Mouse (Mus musculus) cerebellum, adult 9-10 months (tissue): ENCODE data around the gene Cryba1.
"Not testable (repeated sequence)": the region's sequence is repeated elsewhere in the genome, so short reads cannot be mapped to it uniquely, and the experiment has no call there.

Experiments used
- DNase-seq: peaks from one replicate; pipeline ENCODE4 v3.0.0; 2022

Gene Cryba1

DNA sequence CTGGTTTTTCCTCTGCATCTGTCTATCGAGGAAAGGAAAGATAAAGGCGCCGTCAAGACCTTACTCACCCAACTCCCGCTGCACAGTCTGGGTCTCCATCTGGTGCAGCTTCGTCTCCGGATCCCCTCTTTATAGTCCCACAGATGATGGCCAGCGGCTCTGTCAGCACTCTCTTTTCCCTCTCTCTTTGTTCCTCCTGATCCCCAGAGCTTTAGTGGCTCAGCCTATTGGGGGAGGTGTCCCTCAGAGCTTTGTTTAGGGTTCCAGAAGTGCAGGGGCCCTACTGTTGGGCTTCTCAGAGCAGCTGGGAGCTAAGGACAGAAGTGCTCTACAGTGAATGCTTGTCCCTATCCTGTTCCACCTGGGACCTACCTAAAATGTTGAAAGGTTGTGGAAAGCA is at the start of gene Cryba1:
Gene Cryba1, minus strand, starts transcription at position 101 of the 400 bp plus-strand sequence.
- no peak for DNase-seq

DNA sequence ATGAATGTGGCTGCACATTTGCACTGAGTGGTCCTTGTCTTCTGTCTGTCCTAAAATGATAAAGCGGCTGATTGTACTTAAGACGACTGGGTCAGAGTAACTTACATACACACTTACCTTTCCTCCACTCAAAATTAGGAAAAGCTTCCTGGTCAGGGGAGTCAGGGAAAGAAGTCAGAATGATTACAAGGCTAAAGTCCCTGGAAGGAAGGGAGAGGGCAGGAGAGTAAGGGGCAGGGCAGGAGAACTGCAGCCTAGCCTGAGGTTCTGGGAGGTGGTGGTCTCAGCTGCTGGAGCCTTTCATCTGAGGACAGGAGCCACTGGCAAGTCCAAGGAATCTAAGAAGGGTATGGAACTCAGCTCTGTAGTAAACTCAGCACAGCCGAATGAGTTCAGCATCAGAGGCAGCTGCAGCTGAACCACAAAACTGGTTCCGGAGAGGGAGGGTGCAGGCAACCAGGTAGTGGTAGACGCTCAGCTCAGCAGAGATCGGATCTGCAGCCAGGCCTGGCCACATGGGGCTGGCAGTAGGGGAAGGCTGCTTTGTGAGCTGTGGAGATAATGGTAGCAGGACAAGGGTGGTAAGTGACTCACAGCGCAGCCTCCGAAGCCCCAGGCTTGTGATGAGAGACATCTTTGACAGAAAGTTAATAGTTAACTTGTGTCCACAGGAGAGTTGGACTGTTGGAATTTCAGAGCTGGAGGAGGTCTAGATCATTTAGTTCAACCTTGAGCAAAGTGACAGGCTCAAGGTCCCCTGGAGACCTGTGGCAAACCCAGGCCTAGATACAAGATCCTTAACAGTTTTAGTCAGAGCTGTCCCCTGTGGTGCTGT is 47.0 kb upstream of the Cryba1 start:
- no peak for DNase-seq

DNA sequence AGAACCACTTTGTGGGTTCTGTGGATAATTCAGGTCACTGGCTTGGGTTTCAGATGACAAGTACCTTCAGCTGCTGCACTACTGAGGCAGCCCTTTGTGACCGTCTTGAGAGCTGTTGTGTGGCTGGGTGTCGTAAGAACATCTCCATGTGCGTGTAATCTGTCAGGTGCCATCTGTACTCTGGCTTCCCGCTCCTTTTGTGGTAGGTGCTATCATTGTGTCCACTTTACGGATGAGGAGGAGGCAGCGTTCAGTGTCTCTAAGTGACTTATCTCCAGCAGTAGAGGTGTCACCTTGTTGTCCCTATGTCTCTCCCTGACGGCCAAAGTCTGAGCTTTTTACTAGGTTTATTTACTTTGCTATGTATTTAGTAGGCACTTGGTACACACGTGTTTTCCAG is 45.3 kb upstream of the Cryba1 start:
- peak; percentile 13 for DNase-seq

DNA sequence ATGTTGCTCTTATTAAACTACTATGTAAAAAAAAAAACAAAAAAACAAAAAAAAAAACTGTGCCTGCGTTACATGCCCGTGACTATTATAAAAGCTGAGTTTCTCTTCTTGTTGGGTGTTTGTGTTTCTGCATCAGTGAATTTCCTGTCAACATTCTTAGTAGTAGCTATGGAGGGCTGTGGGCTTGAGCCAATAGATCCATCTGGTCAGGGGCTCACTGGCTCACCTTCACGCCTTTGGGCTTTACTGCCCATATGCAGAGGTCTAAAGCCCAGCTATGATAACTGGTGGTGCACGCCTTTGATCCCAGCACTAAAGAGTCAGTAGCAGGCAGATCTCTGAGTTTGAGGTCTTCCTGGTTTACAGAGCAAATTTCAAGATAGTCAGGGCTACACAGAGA is 44.4 kb upstream of the Cryba1 start:
- DNase-seq, result no peak

DNA sequence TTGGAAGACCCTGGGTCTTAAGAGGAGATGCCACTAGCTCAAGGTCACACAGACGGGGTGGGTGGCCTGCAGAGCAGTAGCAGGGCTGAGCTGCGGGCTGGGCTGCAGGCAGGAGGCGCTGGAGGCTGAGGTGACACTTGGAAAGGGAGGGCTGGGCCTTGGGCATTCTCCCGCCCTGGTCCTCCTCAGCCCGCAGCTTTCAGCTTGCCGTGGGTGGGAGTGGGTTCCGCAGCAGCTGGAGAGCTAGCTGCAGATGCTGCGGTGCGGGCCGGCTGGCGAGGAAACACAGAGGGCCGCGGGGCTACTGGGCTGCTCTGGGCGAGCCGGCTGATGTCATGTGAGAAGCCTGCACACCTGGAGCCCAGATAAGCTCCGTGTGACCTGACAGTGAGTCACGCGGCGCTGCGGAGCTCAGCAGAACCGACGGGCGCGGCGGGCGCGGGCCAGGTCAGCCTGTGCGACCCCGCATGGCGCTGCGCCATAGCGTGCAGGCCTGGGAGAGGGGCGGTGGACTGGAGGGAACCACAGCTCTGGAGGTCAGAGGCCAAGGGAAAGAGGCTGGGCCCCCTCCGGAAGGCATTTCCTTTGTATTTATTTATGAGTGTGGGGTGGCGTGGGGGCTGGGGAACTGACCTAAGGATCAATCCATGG is 41.4 kb upstream of the Cryba1 start:
- DNase-seq, result no peak

DNA sequence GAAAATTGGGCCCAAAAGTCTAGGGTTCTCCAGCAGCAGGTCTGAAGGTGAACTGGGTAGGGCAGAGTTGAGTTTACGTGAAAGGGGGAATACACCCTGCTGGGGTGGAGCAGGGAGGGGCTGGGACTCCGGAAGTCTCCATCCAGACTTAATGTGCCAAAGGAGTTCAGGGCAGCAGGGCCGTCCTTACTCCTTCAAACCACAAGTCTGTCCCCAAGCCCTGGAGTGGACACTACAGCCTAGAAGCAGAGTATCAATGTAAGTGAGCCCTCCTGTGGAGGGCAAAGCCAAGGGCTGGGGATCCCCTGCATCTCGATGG is 40.3 kb upstream of the Cryba1 start:
- DNase-seq, result no peak

DNA sequence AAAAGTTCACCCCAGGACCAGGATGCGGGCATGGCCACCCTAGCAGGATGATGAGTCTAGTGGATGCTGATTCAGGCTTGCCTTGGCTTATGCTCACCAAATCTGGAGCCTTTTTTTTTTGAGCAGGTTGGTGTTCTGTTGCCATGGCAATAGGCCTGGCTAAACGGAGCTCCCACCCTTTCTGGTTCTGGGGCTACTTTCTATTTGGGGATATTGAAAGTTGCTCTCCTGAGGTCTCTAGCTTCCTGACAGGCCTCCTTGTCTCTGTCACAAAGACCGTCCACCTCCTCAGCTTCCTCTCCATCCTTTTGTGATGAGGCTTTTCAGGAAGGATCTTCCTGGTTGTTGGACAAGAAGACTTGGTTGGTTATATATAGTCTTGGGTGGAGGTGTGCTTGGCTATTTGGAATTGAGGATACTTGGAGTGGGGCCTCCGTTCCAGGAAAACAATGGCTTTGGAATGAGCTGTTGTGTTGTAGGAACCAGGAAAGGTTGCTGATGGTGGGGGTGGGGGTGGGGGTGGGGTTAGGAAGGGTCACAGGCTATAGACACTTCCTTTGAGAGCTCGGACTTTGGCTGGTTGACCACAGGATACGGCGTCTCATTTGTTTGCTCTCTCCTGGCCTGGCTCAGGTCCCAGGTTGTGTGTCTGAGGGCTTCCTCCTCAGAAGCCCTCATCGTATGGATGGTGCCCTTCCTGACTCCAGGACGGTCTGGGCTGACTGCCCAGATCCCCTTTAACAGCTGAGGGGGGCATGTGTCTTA is 39.8 kb upstream of the Cryba1 start:
- DNase-seq, result peak; percentile 56

DNA sequence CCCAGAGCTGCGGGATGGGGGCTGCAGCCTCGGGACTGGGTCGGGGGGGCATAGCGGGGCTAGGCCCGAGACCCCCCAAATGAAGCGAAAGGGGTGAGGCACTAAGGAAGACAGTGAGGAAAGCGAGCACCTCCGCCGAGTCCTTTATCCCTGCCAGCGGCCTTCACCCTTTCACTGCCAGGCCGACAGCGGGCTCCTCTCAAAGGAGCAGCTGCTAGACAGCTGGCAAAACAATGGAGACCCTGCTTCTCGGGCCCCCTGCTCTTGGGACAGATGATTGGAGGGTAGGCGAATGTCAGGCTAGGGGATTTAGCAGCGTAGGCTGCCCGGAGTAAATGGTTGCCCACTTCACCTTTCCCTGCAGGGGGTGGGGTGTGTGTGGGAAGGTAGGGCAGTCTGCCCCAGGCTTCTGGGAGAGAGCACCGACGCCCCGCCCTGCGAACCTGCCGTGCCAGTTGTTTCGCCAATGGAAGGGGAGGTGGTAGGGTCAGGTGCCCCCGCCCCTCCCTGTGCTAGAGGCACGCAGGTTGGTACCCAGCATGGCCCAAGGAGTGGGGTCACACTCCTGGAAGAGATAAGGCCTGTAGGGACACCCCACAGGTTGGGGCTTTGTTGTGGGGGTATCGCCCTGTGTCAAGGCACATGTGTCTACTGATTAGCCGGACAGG is 38.7 kb upstream of the Cryba1 start:
- DNase-seq, result peak; percentile 73

DNA sequence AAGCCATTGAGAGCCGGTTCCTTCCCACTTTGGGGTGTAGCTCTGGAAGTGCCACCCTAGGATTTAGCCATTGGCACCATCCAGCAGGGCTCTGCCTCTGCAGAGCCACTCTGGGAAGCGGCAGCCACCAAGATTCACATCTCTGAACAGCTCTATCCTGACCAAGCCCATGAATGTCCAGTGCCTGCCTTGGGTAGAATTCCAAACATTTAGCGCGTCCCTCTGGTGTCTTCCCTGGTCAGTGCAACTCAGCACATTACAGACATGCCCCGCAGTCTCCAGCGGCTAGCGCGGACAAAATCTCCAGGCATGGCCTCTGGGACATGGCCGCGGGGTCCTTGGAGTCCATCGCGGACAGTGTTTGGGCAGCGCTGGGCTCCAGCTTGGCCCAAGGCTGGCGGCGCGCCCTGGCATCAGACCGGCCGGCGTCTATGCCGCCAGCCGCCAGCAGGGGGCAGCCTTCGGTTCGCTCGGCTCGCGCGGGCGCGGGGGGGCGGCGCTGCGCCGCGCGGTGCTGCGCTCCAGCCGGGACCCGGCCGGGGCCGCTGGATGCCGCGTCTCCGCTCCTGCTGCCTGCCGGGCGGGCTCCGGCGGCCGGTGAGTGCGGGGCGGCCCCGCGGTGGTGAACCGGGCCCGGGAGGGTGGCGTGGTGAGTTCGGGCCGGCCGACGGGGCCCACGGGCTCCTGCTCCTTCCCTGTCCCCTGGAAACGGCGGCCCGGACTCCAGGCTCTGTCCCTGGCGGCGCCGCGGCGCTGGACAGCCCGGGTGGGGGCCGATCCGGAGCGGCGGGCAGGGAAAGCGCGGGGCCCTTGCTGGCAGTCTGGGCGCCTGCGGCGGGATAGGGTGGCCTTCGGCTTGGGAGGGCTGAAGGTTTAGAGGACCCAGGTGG is 37.9 kb upstream of the Cryba1 start, which contains the start of gene Myo18a:
Gene Myo18a, plus strand, starts transcription at position 464 of the 890 bp plus-strand sequence.
- peak; percentile 84 for DNase-seq

DNA sequence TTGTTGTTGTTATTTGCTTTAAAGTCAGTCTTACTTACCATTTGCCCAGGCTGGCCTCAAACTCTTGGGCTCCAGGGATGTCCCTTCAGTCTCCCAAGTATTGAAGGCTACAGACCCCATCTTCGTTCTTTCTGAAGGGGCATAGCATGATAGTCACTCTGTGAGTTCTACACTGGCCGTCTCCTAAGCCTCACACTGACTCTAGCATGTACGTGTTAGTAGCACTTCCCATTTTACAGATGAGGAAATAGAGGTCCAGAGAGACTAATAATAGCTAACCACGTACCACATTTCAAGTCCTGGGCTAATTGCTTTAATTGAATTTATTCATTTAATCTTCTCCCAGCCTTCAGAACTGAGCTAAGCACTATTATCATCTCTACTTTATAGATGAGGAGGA is 34.9 kb upstream of the Cryba1 start:
- no peak for DNase-seq

DNA sequence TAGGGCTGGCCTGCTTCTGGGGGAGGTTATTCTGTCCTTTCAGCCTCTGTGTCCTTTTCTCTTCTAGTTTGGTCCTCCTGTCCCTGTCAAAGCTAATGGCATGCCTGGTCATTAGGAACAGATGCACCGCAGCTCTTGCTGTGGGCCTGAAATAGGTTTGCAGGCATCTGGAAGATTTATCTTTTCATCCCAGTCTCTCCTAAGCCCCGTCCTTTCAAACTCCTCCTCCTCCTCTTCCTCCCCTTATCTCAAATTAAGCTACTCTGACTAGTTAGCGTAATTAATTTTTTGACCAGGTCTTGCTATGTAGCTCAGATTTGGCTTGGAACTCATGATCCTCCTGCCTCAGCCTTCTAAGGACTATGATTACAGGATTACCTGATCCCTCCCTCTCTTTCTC is 28.4 kb upstream of the Cryba1 start:
- no peak for DNase-seq

DNA sequence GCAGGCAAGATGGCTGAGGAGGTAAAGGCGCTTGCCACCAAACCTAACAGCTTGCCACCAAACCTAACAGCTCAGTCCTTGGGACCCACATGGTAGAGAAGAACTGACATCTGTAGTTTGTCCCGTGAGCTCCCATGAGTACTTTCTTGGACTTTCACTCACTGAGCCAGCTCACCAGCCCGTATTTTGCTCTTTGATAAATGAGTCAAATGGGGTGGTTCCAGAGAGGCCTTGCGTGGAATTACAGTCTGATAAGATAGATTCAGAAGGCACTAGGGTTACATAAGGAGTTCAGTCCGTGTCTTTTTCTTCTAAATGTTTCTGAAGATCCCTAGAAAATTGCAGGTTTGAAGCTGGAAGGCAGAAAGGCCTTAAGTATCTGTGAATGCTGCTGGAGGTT is 27.4 kb upstream of the Cryba1 start:
- no peak for DNase-seq

DNA sequence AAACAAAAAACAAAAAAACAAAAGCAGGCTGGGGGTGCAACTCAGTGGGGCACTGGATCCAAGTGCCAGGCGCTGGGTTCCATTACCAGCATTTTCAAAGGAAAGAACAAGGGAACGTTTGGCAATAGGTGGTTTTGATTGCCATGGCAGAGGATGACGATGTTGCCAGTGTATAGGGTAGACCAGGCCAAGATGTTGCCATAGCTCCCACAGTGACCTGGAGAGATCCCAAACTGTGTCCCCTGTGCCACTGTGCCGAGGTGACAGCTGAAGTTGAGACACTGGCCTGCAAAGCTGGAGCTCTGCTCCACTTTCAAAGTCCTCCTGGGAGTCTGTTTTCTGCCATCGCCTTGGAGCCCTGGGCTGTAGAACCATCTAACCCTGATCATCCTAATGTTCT is 23.9 kb upstream of the Cryba1 start:
- no peak for DNase-seq

DNA sequence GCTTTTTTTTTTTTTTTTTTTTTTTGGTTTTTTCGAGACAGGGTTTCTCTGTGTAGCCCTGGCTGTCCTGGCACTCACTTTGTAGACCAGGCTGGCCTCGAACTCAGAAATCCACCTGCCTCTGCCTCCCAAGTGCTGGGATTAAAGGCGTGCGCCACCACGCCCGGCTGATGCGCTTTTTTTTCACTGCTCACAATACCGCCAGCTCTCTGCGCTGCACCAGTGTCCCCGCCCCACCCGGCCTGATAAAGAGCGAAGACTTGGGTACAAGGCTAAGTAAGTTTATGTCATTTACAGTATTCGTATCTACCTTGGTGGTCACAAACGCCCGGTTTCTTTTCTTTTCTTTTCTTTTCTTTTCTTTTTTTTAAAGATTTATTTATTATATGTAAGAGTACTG is 22.0 kb upstream of the Cryba1 start:
- DNase-seq, result not testable (repeated sequence)

DNA sequence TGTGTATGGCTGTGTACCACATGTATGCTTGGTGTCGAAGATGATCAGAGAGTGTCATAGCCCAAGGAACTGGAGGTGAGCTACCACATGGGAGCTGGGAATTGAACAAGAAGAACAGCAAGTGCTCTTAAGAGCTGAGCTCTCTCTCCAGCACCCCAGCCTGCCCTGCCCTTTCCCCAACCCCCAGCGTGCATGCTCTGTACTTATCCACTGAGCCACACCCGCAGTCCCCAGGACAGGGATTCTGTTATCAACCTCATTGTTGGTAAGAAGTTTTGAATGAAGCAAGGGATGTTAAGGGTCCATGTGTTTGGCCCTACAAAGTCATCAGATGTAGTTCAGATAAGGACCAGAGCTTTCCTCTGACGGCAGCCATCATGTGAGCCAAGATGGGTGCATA is 21.6 kb upstream of the Cryba1 start:
- no peak for DNase-seq

DNA sequence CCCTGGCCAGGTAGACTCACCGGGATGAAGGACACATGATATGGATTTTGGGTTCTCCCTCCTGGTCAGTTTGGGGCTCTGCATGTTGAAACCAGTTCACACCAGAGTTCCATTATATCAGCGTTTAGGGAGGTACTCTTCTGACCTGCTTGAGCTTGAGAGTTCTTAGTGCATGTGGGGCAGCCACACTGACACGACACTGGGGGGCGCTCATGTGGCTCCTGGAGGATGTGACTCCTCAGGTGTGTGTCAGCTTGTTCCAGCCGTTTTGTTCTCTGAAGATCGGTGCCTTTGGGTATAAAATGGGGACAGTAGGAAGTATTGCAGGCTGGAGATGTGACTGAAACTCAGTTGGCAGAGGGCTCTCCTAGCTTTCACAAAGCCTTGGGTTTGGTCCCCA is 18.9 kb upstream of the Cryba1 start:
- peak; percentile 45 for DNase-seq

DNA sequence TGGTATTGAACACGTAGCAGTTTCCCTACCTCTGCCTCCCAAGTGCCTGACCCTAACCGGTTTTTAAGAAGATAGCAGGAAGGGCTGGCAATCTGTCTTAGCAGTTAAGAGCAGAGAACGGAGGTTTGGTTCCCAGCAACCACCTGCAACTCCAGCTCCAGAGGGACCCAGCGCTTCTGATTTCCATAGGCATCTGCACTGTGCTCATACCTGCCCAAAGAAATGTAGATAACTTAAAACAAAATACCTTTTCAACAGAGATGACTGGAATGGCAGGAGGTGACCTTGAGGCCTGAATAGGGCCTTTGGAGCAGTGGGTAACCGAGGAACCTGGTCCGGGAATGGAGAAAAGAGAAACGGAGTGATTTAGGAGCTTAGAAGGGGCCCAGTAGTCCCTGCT is 13.5 kb upstream of the Cryba1 start:
- DNase-seq, result no peak

DNA sequence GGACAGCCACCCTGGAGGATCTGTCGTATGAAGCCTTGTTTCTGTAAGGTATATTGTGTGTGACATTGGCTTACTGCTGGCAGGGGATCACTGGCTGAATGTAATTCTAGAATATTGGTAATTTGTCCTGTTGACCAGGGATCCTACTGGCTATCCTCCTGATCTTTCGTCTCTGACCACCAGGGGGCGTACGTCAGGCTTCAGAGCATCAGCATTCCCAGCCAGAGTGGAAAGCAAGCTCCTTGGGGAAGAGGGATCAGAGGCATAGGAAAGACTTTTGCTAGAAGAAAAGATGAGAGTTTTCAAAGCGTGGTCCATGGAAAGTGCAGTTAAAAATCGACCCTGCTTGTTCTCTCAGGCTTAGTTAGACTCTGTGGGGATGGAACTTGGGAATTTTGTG is 12.2 kb upstream of the Cryba1 start:
- peak; percentile 92 for DNase-seq

DNA sequence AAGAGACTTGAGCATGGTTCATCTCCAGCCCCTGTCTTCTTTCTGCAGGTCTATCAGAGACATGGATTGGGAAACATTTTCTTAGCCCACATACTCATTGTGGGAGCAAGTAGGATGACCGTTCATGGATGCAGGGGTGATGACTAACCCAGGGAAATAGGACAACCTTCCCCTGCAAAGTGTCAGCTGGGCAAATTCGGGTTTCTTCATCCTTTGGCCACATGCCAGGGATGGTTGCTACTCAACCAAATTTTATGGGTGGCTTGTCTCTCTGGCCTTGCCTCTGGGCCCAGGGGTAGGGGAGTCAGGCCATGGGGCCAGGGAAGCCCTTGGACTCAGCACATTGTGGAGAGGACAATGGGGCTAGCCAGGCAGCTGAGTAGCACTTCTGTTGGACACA is 3.5 kb upstream of the Cryba1 start:
- no peak for DNase-seq

DNA sequence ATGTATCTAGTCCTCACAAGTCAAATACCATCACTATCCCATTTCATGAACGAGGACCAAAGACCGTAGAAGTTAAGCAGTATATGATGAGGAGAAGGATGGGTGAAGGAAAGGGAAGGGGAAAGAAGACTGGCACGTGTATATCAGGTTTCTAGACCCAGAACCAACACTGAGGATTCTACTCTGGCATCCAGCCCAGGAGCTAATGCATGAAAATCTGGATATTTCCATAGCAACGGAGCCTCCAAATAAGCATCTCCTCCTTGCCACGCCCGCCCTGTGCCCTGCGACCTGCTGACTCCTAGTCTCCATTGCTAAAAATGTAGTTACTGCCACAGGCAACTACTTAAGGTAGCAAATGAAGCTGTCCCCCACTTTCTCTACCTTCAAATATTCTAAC is 317 bp downstream of the Cryba1 start:
- DNase-seq, result no peak

DNA sequence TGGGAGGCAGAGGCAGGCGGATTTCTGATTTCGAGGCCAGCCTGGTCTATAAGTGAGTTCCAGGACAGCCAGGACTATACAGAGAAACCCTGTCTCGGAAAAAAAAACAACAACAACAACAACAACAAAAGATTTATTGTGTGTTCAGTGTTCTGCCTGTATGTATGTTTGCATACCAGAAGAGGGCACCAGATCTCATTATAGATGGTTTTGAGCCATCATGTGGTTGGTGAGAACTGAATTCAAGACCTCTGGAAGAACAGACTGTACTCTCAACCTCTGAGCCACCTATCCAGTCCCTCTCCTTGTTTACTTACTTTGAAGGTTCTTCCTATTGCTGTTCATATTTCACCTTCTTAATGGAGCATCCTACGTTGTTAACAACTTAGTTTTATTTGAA is 3.7 kb downstream of the Cryba1 start:
- DNase-seq, result no peak

DNA sequence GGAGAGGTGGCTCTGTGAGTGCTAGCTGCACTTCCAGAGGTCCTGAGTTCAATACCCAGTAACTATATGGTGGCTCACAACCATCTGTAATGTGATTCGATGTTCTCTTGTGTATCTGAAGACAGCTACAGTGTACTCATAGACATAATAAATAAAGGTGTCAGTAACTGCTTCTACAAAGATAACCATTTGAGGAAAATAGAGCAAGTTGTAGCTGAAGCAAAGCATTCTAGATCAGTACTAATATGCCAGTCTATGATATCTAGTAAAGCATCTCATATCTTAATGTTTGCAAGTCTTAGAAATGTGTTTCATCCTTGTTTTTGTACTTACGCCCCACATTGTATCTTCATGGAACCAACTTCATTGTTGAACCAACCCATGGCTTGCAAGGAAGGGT is 6.0 kb downstream of the Cryba1 start:
- DNase-seq, result no peak
